Mouse (Mus musculus): ENCODE measurements around the gene Csmd2. TPM values are rescaled to one million over a fixed set of nuclear protein-coding genes. Genes with fewer than 3 reads are reported as not detected.

The Csmd2 gene
- polyA plus RNA-seq, 1 experiment from 2014 or later, result 0.03 TPM

DNA sequence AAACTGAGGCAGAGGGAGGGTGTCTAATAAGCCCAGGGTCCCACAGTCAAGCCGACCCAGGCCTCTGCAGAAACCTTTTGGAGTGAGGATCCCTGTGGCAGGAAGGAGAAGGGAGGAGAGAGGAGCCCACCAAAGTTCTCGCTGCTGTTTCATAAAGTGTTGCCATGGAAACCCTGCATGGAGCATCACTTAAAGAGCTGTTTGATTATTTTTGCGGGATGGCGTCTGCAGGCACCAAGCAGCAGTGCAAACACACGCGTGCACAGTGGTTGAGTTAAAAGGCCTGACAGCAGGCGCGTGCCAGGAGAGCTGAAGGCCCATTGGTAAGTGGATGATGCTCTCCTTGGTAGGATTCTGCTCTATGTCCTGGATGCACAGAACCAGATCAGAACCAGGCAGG is 191.3 kb downstream of the Csmd2 start:
- 75% methylated on average over 8 of the region's 8 CpGs for WGBS (ENCODE audit: insufficient replicate concordance)
- H3K27me3 ChIP-seq, result no peaks in the 10 kb centered on the region
- H3K4me2 ChIP-seq, result no peak overlapping the region
- H3K9ac ChIP-seq, result no peak overlapping the region
- no peak for ATAC-seq (ENCODE audit: insufficient read depth)
- H3K9me3 ChIP-seq (replicated peaks), result 0 out of 2 replicates have a peak, but pooled peaks cover 4% of the 10 kb centered on the region
- no peak overlapping the region for H3K4me3 ChIP-seq (replicated peaks)
- H3K4me1 ChIP-seq (replicated peaks), result no peaks in the 10 kb centered on the region
- no peaks in the 10 kb centered on the region for H3K36me3 ChIP-seq (replicated peaks)
- no peak overlapping the region for H3K27ac ChIP-seq (replicated peaks)

DNA sequence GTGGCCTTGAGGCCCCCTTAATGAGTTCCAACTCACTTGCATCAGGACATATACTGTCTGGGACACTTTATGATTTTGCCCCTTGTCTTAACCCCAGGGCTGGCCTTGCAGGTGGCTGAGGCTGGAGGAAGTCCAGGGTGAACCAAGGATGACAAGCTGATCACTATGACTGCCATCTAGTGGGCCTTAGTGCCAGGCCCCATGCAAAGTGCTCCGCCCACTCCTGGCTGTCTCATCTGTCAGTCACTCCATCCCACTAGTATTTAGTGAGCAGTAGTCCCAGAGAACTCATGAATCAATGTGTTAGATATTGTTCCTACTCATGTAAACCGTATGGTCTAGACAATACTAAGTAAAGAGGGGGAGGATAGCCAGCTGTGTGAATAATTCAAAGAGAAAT is 191.9 kb downstream of the Csmd2 start:
- Histone ChIP-seq H3K9me3 (replicated peaks) (0 out of 2 replicates have a peak, but pooled peaks cover 4% of the 10 kb centered on the region), H3K9ac (no peak overlapping the region), H3K36me3 (replicated peaks) (no peaks in the 10 kb centered on the region), H3K4me2 (no peak overlapping the region), H3K4me1 (replicated peaks) (no peaks in the 10 kb centered on the region), H3K4me3 (replicated peaks) (no peak overlapping the region), H3K27ac (replicated peaks) (no peak overlapping the region), H3K27me3 (no peaks in the 10 kb centered on the region)
- no peak for ATAC-seq (ENCODE audit: insufficient read depth)
- 43% methylated on average over 2 of the region's 2 CpGs for WGBS (ENCODE audit: insufficient replicate concordance)

DNA sequence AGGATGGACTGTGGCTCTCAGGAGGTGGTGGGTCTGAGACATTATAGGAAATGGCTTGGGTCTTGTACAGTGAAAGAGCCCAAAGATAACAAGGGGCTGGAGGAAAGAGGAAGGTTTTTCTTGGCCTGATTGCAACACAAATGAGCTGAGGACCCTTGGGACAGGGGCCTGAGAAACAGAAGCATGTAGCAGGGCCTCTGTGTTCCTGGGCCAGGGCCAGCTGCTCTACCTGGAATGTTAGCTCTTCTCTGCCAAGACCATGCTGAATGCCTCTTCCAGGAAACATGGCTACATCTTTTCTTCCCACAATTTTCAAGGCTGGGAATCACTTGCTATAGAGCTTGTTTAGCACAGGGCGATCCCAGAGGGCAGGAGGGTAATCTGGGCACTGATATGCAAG is 197.1 kb downstream of the Csmd2 start:
- no peaks in the 10 kb centered on the region for H3K4me1 ChIP-seq (replicated peaks)
- 0 out of 2 replicates have a peak, but pooled peaks cover 4% of the 10 kb centered on the region for H3K9me3 ChIP-seq (replicated peaks)
- no peak overlapping the region for H3K4me2 ChIP-seq
- no peak for ATAC-seq (ENCODE audit: insufficient read depth)
- H3K4me3 ChIP-seq (replicated peaks), result no peak overlapping the region
- 42% methylated on average over 1 of the region's 1 CpGs for WGBS (ENCODE audit: insufficient replicate concordance)
- H3K27me3 ChIP-seq, result no peaks in the 10 kb centered on the region
- H3K27ac ChIP-seq (replicated peaks), result no peak overlapping the region
- H3K36me3 ChIP-seq (replicated peaks), result no peaks in the 10 kb centered on the region
- no peak overlapping the region for H3K9ac ChIP-seq

DNA sequence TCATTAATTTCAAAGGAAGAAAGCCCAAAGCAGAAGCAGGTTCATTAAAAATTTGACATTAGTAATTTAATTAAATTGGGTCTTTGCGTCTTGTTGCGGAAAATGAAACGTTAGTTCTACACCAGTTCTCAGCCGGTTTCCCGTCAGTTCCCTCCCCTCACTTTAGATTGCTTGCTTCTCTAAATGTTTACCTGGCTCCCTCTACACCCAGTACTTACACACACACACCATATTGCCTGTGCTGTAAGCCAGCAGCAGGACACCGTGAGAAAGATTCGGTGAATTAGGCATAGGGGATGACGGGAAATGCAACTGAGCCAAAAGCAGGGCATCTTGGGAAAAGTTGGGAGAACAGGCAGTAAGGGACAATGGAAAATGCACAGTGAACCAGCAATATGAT is 206.8 kb downstream of the Csmd2 start:
- H3K27ac ChIP-seq (replicated peaks), result no peak overlapping the region
- no peaks in the 10 kb centered on the region for H3K4me1 ChIP-seq (replicated peaks)
- 86% methylated on average over 8 of the region's 8 CpGs for whole genome bisulfite sequencing (ENCODE audit: insufficient replicate concordance)
- H3K9ac ChIP-seq, result no peak overlapping the region
- no peaks in the 10 kb centered on the region for H3K27me3 ChIP-seq
- ATAC-seq (ENCODE audit: insufficient read depth), result no peak
- no peak overlapping the region for H3K4me2 ChIP-seq
- H3K4me3 ChIP-seq (replicated peaks), result no peak overlapping the region
- peaks cover 9% of the 10 kb centered on the region; the same call in 1 of the 2 replicates for H3K9me3 ChIP-seq (replicated peaks)
- H3K36me3 ChIP-seq (replicated peaks), result no peaks in the 10 kb centered on the region

GRCm38 (mm10) chr4:128217991-128218595 is 230.4 kb downstream of the Csmd2 start:
- Histone ChIP-seq H3K9ac (no peak overlapping the region), H3K4me1 (replicated peaks) (no peaks in the 10 kb centered on the region), H3K9me3 (replicated peaks) (no peaks in the 10 kb centered on the region; the same call in 1 of the 2 replicates), H3K27me3 (no peaks in the 10 kb centered on the region), H3K27ac (replicated peaks) (no peak overlapping the region), H3K4me3 (replicated peaks) (no peak overlapping the region), H3K36me3 (replicated peaks) (no peaks in the 10 kb centered on the region), H3K4me2 (no peak overlapping the region)
- no peak for ATAC-seq (ENCODE audit: insufficient read depth)
- WGBS (ENCODE audit: insufficient replicate concordance), result 58% methylated on average over 13 of the region's 13 CpGs

- ATAC-seq (ENCODE audit: insufficient read depth), result no peak
- 52% methylated on average over 6 of the region's 6 CpGs for WGBS (ENCODE audit: insufficient replicate concordance)
- no peaks in the 10 kb centered on the region for H3K36me3 ChIP-seq (replicated peaks)
- no peaks in the 10 kb centered on the region for H3K4me1 ChIP-seq (replicated peaks)
- no peak overlapping the region for H3K4me2 ChIP-seq
- no peaks in the 10 kb centered on the region for H3K9me3 ChIP-seq (replicated peaks)
- H3K27ac ChIP-seq (replicated peaks), result no peak overlapping the region
- no peak overlapping the region for H3K4me3 ChIP-seq (replicated peaks)
- no peak overlapping the region for H3K9ac ChIP-seq
- H3K27me3 ChIP-seq, result no peaks in the 10 kb centered on the region
These were observed 236.8 kb downstream of the Csmd2 start for GRCm38 (mm10) chr4:128224453-128224852.

- no peak for ATAC-seq (ENCODE audit: insufficient read depth)
- H3K4me2 ChIP-seq, result no peak overlapping the region
- WGBS (ENCODE audit: insufficient replicate concordance), result 45% methylated on average over 13 of the region's 13 CpGs
- H3K9ac ChIP-seq, result no peak overlapping the region
- no peaks in the 10 kb centered on the region for H3K4me1 ChIP-seq (replicated peaks)
- no peaks in the 10 kb centered on the region for H3K36me3 ChIP-seq (replicated peaks)
- no peak overlapping the region for H3K27ac ChIP-seq (replicated peaks)
- H3K9me3 ChIP-seq (replicated peaks), result no peaks in the 10 kb centered on the region
- no peaks in the 10 kb centered on the region for H3K27me3 ChIP-seq
- H3K4me3 ChIP-seq (replicated peaks), result no peak overlapping the region
These were observed 240.0 kb downstream of the Csmd2 start for GRCm38 (mm10) chr4:128227377-128228316.

DNA sequence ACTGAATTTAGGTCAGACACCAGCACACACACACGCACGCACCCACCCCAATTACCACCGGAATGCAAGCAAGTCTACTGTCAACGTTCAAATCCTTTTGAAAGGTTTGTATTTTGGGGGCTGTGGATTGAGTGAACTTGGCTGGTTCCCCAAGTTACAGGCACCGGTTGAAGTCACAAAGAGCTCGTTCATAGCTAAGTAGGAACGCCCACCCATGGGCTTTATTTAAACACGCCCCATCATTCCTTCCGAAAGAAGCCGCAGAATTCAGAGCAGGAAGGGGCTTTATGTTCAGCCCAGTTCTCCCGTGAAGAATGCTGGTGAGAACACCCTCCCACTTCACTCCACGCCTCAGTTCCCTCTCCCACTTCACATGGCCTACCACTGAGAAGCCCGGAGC is 245.8 kb downstream of the Csmd2 start:
- H3K9ac ChIP-seq, result no peak overlapping the region
- H3K36me3 ChIP-seq (replicated peaks), result no peaks in the 10 kb centered on the region
- WGBS (ENCODE audit: insufficient replicate concordance), result 72% methylated on average over 13 of the region's 13 CpGs
- H3K27ac ChIP-seq (replicated peaks), result no peak overlapping the region
- no peak for ATAC-seq (ENCODE audit: insufficient read depth)
- H3K4me3 ChIP-seq (replicated peaks), result no peak overlapping the region
- no peaks in the 10 kb centered on the region for H3K9me3 ChIP-seq (replicated peaks)
- no peaks in the 10 kb centered on the region for H3K27me3 ChIP-seq
- no peaks in the 10 kb centered on the region for H3K4me1 ChIP-seq (replicated peaks)
- no peak overlapping the region for H3K4me2 ChIP-seq

GRCm38 (mm10) chr4:128239113-128239512 is 251.5 kb downstream of the Csmd2 start:
- no peak for ATAC-seq (ENCODE audit: insufficient read depth)
- Histone ChIP-seq H3K9me3 (replicated peaks) (no peaks in the 10 kb centered on the region), H3K27me3 (no peaks in the 10 kb centered on the region), H3K36me3 (replicated peaks) (no peaks in the 10 kb centered on the region), H3K4me1 (replicated peaks) (no peaks in the 10 kb centered on the region), H3K4me2 (no peak overlapping the region), H3K9ac (no peak overlapping the region), H3K27ac (replicated peaks) (no peak overlapping the region), H3K4me3 (replicated peaks) (no peak overlapping the region)
- WGBS (ENCODE audit: insufficient replicate concordance), result 37% methylated on average over 1 of the region's 1 CpGs

DNA sequence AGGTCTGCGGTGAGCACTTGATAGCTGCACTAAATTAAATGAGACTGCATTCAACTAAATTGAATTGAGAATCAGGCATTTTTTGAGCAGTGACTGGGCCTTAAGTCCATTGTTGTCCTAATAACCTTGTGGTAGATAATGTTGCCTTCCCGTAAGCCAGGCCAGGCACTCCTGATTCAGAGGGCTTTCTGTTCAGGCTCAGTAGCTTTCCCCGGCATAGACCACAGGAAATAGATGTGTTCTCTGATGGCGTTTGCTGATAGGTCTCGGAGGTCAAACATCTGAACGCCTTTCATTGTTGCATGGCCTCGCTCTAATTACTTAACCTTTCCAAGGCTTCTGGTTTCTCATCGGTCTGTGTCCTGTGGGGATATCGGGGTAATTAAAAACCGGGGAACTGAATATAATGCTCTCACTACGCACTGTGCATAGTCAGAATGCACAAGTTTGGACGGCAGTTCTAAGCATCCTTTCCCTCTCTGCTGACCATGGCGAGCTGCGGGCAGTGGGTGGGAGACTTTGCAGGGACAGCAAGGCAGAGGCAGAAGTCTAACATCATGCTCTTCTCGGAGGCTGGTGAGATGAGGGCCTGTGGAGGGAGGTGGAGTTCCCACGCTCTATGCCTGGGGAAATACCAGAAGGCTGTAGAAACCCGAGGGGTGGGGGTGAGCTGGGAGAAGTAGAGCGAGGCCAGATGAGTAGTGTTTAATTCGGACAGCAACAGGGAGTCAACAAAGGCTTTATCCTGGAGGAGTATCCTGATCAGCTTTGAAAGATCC is 253.6 kb downstream of the Csmd2 start:
- no peaks in the 10 kb centered on the region for H3K36me3 ChIP-seq (replicated peaks)
- H3K27ac ChIP-seq (replicated peaks), result no peak overlapping the region
- no peak overlapping the region for H3K4me2 ChIP-seq
- H3K4me1 ChIP-seq (replicated peaks), result no peaks in the 10 kb centered on the region
- no peak for ATAC-seq (ENCODE audit: insufficient read depth)
- H3K4me3 ChIP-seq (replicated peaks), result no peak overlapping the region
- H3K9me3 ChIP-seq (replicated peaks), result no peaks in the 10 kb centered on the region
- H3K27me3 ChIP-seq, result no peaks in the 10 kb centered on the region
- H3K9ac ChIP-seq, result no peak overlapping the region
- WGBS (ENCODE audit: insufficient replicate concordance), result 24% methylated on average over 19 of the region's 19 CpGs

DNA sequence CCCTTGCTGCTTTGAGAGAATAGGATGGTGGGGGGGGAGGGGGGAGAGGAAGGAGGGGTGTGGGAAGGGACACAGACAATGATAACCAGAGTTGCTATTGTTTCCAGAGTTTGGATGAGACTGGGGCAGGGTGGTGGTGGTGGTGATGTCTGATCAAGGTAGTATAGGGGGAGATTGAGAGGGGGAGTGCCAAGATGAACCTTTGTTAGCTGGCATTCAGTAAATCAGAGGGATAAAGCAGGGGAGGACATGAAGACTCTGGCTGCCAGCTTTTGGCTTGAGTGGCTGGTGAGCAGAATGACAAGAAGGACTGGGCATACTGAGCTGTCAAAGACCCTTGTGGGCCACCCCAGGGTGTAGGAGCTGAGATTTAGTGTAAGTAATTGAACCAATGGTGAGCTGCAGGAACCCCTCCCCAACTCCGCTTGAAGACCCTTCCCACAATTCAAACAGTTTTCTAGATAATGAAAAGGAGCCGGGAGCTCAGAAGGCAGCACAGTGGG is 254.2 kb downstream of the Csmd2 start:
- H3K27me3 ChIP-seq, result no peaks in the 10 kb centered on the region
- WGBS (ENCODE audit: insufficient replicate concordance), result 67% methylated on average over 2 of the region's 2 CpGs
- no peak overlapping the region for H3K9ac ChIP-seq
- ATAC-seq (ENCODE audit: insufficient read depth), result no peak
- no peaks in the 10 kb centered on the region for H3K36me3 ChIP-seq (replicated peaks)
- H3K9me3 ChIP-seq (replicated peaks), result no peaks in the 10 kb centered on the region
- no peaks in the 10 kb centered on the region for H3K4me1 ChIP-seq (replicated peaks)
- H3K4me3 ChIP-seq (replicated peaks), result no peak overlapping the region
- no peak overlapping the region for H3K4me2 ChIP-seq
- H3K27ac ChIP-seq (replicated peaks), result no peak overlapping the region

Measured in liver, embryonic 15.5 days (tissue).